Mouse (Mus musculus): ENCODE data around the gene 9130409I23Rik. TPM values are rescaled to one million over a fixed set of nuclear protein-coding genes. Genes with fewer than 3 reads are reported as not detected.
A peak's percentile ranks its signal among the peaks of the same experiment; 100 is the strongest.

9130409I23Rik gene
- not detected in 2 replicates for polyA plus RNA-seq (2014; fragmentation: Nextera tagmentation; extraction: Ambion mirVana)

DNA sequence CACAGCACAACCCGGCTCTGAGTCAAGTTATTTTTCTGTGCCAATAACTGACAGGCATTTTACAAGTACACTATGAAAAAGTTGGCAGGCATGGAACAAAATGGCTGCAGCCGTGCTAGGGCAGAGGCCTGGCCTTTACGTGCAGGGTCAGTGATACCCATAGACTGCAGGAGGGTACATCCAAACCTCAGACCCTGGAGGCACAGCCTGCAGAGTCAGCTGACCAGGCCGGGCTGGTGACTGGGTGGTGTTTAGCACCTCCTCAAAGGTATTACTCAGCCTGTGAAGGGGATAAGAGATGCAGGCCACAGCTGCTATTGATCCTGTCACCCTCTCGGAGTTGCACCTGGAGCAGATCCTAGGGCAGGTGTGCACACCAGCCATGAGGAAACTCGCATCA is at the start of gene 9130409I23Rik:
TSS of gene 9130409I23Rik (plus strand) at position 301 of the 400 bp plus-strand sequence.
- no peak within 1 kb of the TSS for H3K27ac ChIP-seq (ENCODE audit: low read depth)
- WGBS, result 82% methylated on average over 6 of the region's 6 CpGs
- H3K4me1 ChIP-seq (replicated peaks; ENCODE audit: control insufficient read depth, insufficient read depth, low read length), result no peaks in the 10 kb centered on the region
- H3K9me3 ChIP-seq (ENCODE audit: control insufficient read depth, low read length), result no peaks in the 10 kb centered on the region
- DNase-seq (ENCODE audit: low spot score) (no peak), ATAC-seq (replicated peaks; ENCODE audit: low FRiP score, low TSS enrichment, low read depth) (no peak)
- H3K4me3 ChIP-seq (ENCODE audit: low read depth, low read length), result no peak within 1 kb of the TSS
- H3K9ac ChIP-seq (ENCODE audit: low read length), result no peak within 1 kb of the TSS
- no peaks in the 10 kb centered on the region for H3K27me3 ChIP-seq (replicated peaks; ENCODE audit: control insufficient read depth, insufficient read depth, low read length)
- no peak within 1 kb of the TSS for H3K4me2 ChIP-seq (ENCODE audit: low read length)
- H3K36me3 ChIP-seq (ENCODE audit: control insufficient read depth, insufficient read depth, low read length), result no peaks in the 10 kb centered on the region

DNA sequence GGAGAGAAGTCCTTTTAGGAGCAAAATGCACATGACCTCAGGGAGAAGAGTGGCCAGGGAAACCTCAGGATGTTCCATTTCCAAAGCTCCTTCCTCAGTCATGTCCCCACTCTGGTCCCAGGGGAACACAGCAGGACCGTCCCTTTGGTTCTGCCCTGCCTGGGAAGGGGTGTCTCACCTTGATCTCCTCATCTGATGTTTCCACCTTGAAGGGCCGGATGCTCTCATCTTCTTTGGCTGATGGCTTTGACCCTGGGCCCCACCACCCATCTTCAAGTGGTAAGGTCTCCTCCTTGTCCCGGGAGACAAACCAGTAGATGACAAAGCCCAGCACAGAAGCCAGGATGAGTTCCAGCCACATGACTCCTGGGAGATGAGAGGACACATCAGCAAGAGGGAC is 49.4 kb upstream of the 9130409I23Rik start:
- WGBS, result 93% methylated on average over 3 of the region's 3 CpGs
- peaks cover 9% of the 10 kb centered on the region for H3K4me1 ChIP-seq (replicated peaks; ENCODE audit: control insufficient read depth, insufficient read depth, low read length)
- no peaks in the 10 kb centered on the region for H3K9me3 ChIP-seq (ENCODE audit: control insufficient read depth, low read length)
- no peak overlapping the region for H3K27ac ChIP-seq (ENCODE audit: low read depth)
- no peak for ATAC-seq (replicated peaks; ENCODE audit: low FRiP score, low TSS enrichment, low read depth)
- H3K4me3 ChIP-seq (ENCODE audit: low read depth, low read length), result no peak overlapping the region
- no peaks in the 10 kb centered on the region for H3K27me3 ChIP-seq (replicated peaks; ENCODE audit: control insufficient read depth, insufficient read depth, low read length)
- H3K36me3 ChIP-seq (ENCODE audit: control insufficient read depth, insufficient read depth, low read length), result no peaks in the 10 kb centered on the region
- H3K9ac ChIP-seq (ENCODE audit: low read length), result no peak overlapping the region
- DNase-seq (ENCODE audit: low spot score), result no peak
- no peak overlapping the region for H3K4me2 ChIP-seq (ENCODE audit: low read length)

DNA sequence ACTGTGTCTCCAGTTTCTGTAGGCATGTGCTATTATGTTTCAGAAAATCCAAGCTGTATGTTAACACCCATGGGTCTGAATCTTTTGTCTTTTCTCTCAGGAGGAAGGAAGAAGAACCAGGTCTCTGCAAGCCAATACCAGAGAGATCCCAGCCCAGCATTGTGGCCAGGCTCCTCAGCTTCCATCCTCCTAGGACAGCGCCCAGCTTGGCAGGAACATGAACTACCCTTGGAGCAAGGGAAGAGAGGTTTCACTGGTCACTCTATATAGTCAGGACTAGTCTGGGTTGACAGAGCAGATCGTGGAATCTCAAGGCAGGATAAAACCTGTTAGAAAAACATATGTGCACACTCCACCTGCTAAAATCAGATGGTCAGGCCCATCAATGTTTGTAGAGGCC is 47.2 kb upstream of the 9130409I23Rik start:
- H3K4me2 ChIP-seq (ENCODE audit: low read length), result no peak overlapping the region
- no peak overlapping the region for H3K4me3 ChIP-seq (ENCODE audit: low read depth, low read length)
- no peaks in the 10 kb centered on the region for H3K9me3 ChIP-seq (ENCODE audit: control insufficient read depth, low read length)
- WGBS, result 87% methylated on average over 2 of the region's 2 CpGs
- no peak overlapping the region for H3K27ac ChIP-seq (ENCODE audit: low read depth)
- ATAC-seq (replicated peaks; ENCODE audit: low FRiP score, low TSS enrichment, low read depth), result no peak
- no peaks in the 10 kb centered on the region for H3K27me3 ChIP-seq (replicated peaks; ENCODE audit: control insufficient read depth, insufficient read depth, low read length)
- no peaks in the 10 kb centered on the region for H3K36me3 ChIP-seq (ENCODE audit: control insufficient read depth, insufficient read depth, low read length)
- H3K4me1 ChIP-seq (replicated peaks; ENCODE audit: control insufficient read depth, insufficient read depth, low read length), result peaks cover 9% of the 10 kb centered on the region
- no peak overlapping the region for H3K9ac ChIP-seq (ENCODE audit: low read length)
- no peak for DNase-seq (ENCODE audit: low spot score)

GRCm38 (mm10) chr1:181005331-181005730 is 45.7 kb upstream of the 9130409I23Rik start:
- Histone ChIP-seq H3K4me2 (ENCODE audit: low read length) (no peak overlapping the region), H3K27me3 (replicated peaks; ENCODE audit: control insufficient read depth, insufficient read depth, low read length) (no peaks in the 10 kb centered on the region), H3K9ac (ENCODE audit: low read length) (no peak overlapping the region), H3K4me1 (replicated peaks; ENCODE audit: control insufficient read depth, insufficient read depth, low read length) (peaks cover 4% of the 10 kb centered on the region), H3K36me3 (ENCODE audit: control insufficient read depth, insufficient read depth, low read length) (no peaks in the 10 kb centered on the region), H3K9me3 (ENCODE audit: control insufficient read depth, low read length) (no peaks in the 10 kb centered on the region), H3K4me3 (ENCODE audit: low read depth, low read length) (no peak overlapping the region), H3K27ac (ENCODE audit: low read depth) (no peak overlapping the region)
- WGBS, result 65% methylated on average over 8 of the region's 8 CpGs
- no peak for ATAC-seq (replicated peaks; ENCODE audit: low FRiP score, low TSS enrichment, low read depth)
- no peak for DNase-seq (ENCODE audit: low spot score)

- H3K27me3 ChIP-seq (replicated peaks; ENCODE audit: control insufficient read depth, insufficient read depth, low read length), result no peaks in the 10 kb centered on the region
- H3K4me1 ChIP-seq (replicated peaks; ENCODE audit: control insufficient read depth, insufficient read depth, low read length), result no peaks in the 10 kb centered on the region
- WGBS, result 89% methylated on average over 6 of the region's 6 CpGs
- H3K4me2 ChIP-seq (ENCODE audit: low read length), result no peak overlapping the region
- no peaks in the 10 kb centered on the region for H3K36me3 ChIP-seq (ENCODE audit: control insufficient read depth, insufficient read depth, low read length)
- H3K9ac ChIP-seq (ENCODE audit: low read length), result no peak overlapping the region
- H3K27ac ChIP-seq (ENCODE audit: low read depth), result no peak overlapping the region
- DNase-seq (ENCODE audit: low spot score) (peak; percentile 4), ATAC-seq (replicated peaks; ENCODE audit: low FRiP score, low TSS enrichment, low read depth) (no peak)
- H3K9me3 ChIP-seq (ENCODE audit: control insufficient read depth, low read length), result no peaks in the 10 kb centered on the region
- no peak overlapping the region for H3K4me3 ChIP-seq (ENCODE audit: low read depth, low read length)
Observed at GRCm38 (mm10) chr1:181007831-181008230, 43.2 kb upstream of the 9130409I23Rik start.

- Histone ChIP-seq H3K4me1 (replicated peaks; ENCODE audit: control insufficient read depth, insufficient read depth, low read length) (no peaks in the 10 kb centered on the region), H3K4me3 (ENCODE audit: low read depth, low read length) (no peak overlapping the region), H3K4me2 (ENCODE audit: low read length) (no peak overlapping the region), H3K9me3 (ENCODE audit: control insufficient read depth, low read length) (no peaks in the 10 kb centered on the region), H3K36me3 (ENCODE audit: control insufficient read depth, insufficient read depth, low read length) (no peaks in the 10 kb centered on the region), H3K9ac (ENCODE audit: low read length) (no peak overlapping the region), H3K27ac (ENCODE audit: low read depth) (no peak overlapping the region), H3K27me3 (replicated peaks; ENCODE audit: control insufficient read depth, insufficient read depth, low read length) (no peaks in the 10 kb centered on the region)
- DNase-seq (ENCODE audit: low spot score) (peak; percentile 21), ATAC-seq (replicated peaks; ENCODE audit: low FRiP score, low TSS enrichment, low read depth) (no peak)
- WGBS, result 100% methylated on average over 2 of the region's 2 CpGs
Observed at GRCm38 (mm10) chr1:181008266-181008665, 42.8 kb upstream of the 9130409I23Rik start.

- Histone ChIP-seq H3K9me3 (ENCODE audit: control insufficient read depth, low read length) (no peaks in the 10 kb centered on the region), H3K4me3 (ENCODE audit: low read depth, low read length) (no peak overlapping the region), H3K9ac (ENCODE audit: low read length) (no peak overlapping the region), H3K36me3 (ENCODE audit: control insufficient read depth, insufficient read depth, low read length) (no peaks in the 10 kb centered on the region), H3K4me1 (replicated peaks; ENCODE audit: control insufficient read depth, insufficient read depth, low read length) (no peaks in the 10 kb centered on the region), H3K4me2 (ENCODE audit: low read length) (no peak overlapping the region), H3K27ac (ENCODE audit: low read depth) (no peak overlapping the region), H3K27me3 (replicated peaks; ENCODE audit: control insufficient read depth, insufficient read depth, low read length) (no peaks in the 10 kb centered on the region)
- DNase-seq (ENCODE audit: low spot score) (peak; percentile 9), ATAC-seq (replicated peaks; ENCODE audit: low FRiP score, low TSS enrichment, low read depth) (no peak)
- 76% methylated on average over 4 of the region's 4 CpGs for WGBS
Observed at GRCm38 (mm10) chr1:181009011-181009590, 41.9 kb upstream of the 9130409I23Rik start.

DNA sequence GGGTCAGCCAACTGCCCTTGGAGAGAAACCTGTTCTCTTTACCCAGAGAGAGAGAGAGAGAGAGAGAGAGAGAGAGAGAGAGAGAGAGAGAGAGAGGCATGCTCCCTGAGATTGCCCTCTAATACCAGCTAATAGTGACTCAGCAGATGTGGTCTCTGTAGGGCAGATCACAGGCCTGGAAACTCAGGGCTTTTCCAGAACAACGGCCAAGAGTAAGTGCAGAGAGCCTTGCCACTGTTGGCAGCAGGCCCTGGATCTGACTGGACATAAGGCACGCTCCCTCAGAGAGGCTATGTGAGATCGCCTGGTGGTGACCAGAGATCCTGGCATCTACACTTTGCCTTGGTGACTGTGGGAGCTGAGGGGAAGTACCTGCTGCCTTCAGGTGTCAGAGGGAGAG is 41.3 kb upstream of the 9130409I23Rik start:
- Histone ChIP-seq H3K4me1 (replicated peaks; ENCODE audit: control insufficient read depth, insufficient read depth, low read length) (no peaks in the 10 kb centered on the region), H3K27me3 (replicated peaks; ENCODE audit: control insufficient read depth, insufficient read depth, low read length) (no peaks in the 10 kb centered on the region), H3K27ac (ENCODE audit: low read depth) (no peak overlapping the region), H3K9ac (ENCODE audit: low read length) (no peak overlapping the region), H3K4me2 (ENCODE audit: low read length) (no peak overlapping the region), H3K9me3 (ENCODE audit: control insufficient read depth, low read length) (no peaks in the 10 kb centered on the region), H3K4me3 (ENCODE audit: low read depth, low read length) (no peak overlapping the region), H3K36me3 (ENCODE audit: control insufficient read depth, insufficient read depth, low read length) (no peaks in the 10 kb centered on the region)
- DNase-seq (ENCODE audit: low spot score) (peak; percentile 47), ATAC-seq (replicated peaks; ENCODE audit: low FRiP score, low TSS enrichment, low read depth) (no peak)
- WGBS, result 56% methylated on average over 3 of the region's 3 CpGs

DNA sequence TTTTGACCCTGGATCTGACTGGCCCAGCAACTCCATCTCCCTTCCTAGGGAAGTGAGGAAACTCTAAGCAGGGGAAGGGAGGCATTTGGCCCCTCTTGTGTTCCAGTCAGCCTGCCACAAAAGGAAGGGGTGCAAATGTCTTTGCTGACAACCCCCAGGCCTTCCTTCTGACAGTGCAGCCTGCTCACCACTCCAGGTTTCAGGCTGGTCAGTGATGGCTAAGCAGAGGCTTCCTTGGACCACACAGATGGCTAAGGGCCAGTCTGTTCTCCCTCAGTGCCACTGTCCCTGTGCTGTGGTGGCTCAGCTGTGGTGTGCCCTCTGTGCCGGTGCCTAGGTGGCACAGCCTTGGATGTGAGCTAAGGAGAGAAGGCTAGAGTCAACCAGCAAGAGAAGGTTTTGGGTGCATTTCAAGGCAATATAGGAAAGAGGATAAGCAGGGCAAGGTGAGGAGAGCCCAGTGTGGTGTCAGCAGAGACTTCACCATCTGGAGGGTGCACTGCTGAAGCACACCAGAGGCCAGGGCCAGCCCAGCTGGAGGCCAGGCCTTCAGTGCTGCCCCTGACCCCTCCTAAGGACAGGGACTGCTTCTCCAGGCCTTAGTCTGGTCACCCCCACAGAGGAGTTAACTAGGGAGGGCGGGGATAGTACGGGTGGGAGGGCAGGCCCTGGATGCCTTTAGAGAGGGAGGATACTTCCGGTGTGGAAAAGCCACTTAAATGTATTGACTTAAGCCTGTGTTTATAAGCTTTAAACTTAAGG is 40.7 kb upstream of the 9130409I23Rik start:
- H3K4me1 ChIP-seq (replicated peaks; ENCODE audit: control insufficient read depth, insufficient read depth, low read length), result no peaks in the 10 kb centered on the region
- WGBS, result 51% methylated on average over 4 of the region's 4 CpGs
- no peak overlapping the region for H3K9ac ChIP-seq (ENCODE audit: low read length)
- no peaks in the 10 kb centered on the region for H3K27me3 ChIP-seq (replicated peaks; ENCODE audit: control insufficient read depth, insufficient read depth, low read length)
- no peak overlapping the region for H3K4me3 ChIP-seq (ENCODE audit: low read depth, low read length)
- ATAC-seq (replicated peaks; ENCODE audit: low FRiP score, low TSS enrichment, low read depth) (no peak), DNase-seq (ENCODE audit: low spot score) (peak; percentile 46)
- H3K4me2 ChIP-seq (ENCODE audit: low read length), result no peak overlapping the region
- H3K27ac ChIP-seq (ENCODE audit: low read depth), result no peak overlapping the region
- H3K36me3 ChIP-seq (ENCODE audit: control insufficient read depth, insufficient read depth, low read length), result no peaks in the 10 kb centered on the region
- no peaks in the 10 kb centered on the region for H3K9me3 ChIP-seq (ENCODE audit: control insufficient read depth, low read length)
